Comparison of ENCODE assay signal across 11 mouse cellular contexts in genomic region chr12:86793830-86794229, GRCm38 (mm10). TPM values are rescaled to one million over a fixed set of nuclear protein-coding genes. Genes with fewer than 3 reads are reported as not detected.
DNase-seq lines count a peak whose midpoint lies in the region; ATAC-seq lines count a peak whose summit lies in the region.
"Had no signal": no experiment of that assay in that cellular context is flagged by ENCODE, and none has a peak within 500 bp of the region (broad histone marks: within the 10 kb centered on the region; RNA-seq: fewer than 3 reads in every experiment).

No protein-coding gene starts in this region.

- ATAC-seq in forebrain, embryonic 14.5 days: no peak
- peak; percentile 77 for ATAC-seq in kidney, embryonic 16.5 days (ENCODE audit: low FRiP score, low TSS enrichment)

- no peak overlapping the region for H3K9ac ChIP-seq in forebrain, embryonic 14.5 days (ENCODE audit: low read length)
- no peak overlapping the region for H3K9ac ChIP-seq in kidney, embryonic 16.5 days (replicated peaks; ENCODE audit: low read length)
- H3K9ac ChIP-seq: liver, embryonic 13.5 days had no signal

- H3K27ac ChIP-seq in forebrain, embryonic 10.5 days: peak overlapping the region; percentile 51; the same call in 1 of the 2 replicates
- H3K27ac ChIP-seq in forebrain, embryonic 14.5 days (ENCODE audit: low read depth, low read length): no peak overlapping the region
- H3K27ac ChIP-seq in kidney, embryonic 16.5 days (ENCODE audit: low read length): peak overlapping the region; percentile 76
- H3K27ac ChIP-seq: liver, embryonic 13.5 days had no signal

- H3K36me3 ChIP-seq in forebrain, embryonic 10.5 days (replicated peaks): no peaks in the 10 kb centered on the region
- no peaks in the 10 kb centered on the region for H3K36me3 ChIP-seq in forebrain, embryonic 14.5 days (ENCODE audit: control insufficient read depth, insufficient read depth, low read length)
- H3K36me3 ChIP-seq in kidney, embryonic 16.5 days (ENCODE audit: insufficient read depth, low read length): no peaks in the 10 kb centered on the region
- H3K36me3 ChIP-seq: liver, embryonic 13.5 days had no signal

- no peaks in the 10 kb centered on the region for H3K9me3 ChIP-seq in forebrain, embryonic 10.5 days
- no peaks in the 10 kb centered on the region for H3K9me3 ChIP-seq in forebrain, embryonic 14.5 days (replicated peaks; ENCODE audit: control insufficient read depth, low read length)
- no peaks in the 10 kb centered on the region for H3K9me3 ChIP-seq in kidney, embryonic 16.5 days (ENCODE audit: low read length)
- H3K9me3 ChIP-seq: liver, embryonic 13.5 days had no signal

- no peak overlapping the region for H3K4me3 ChIP-seq in forebrain, embryonic 10.5 days
- no peak overlapping the region for H3K4me3 ChIP-seq in forebrain, embryonic 14.5 days (ENCODE audit: low read depth, low read length)
- H3K4me3 ChIP-seq in kidney, embryonic 16.5 days (ENCODE audit: low read length): no peak overlapping the region
- H3K4me3 ChIP-seq: liver, embryonic 13.5 days had no signal

- DNase-seq in forebrain, embryonic 10.5 days (ENCODE audit: extremely low spot score, low spot score): no peak
- no peak for DNase-seq in forebrain, embryonic 14.5 days (ENCODE audit: low spot score)
- DNase-seq in R1 (ENCODE audit: low read depth, low spot score): peak; percentile 75
- DNase-seq in heart, adult 9 months (ENCODE audit: low spot score in 2 of 2): peak; percentile 92
- DNase-seq in testis, postnatal 10 days (ENCODE audit: low spot score): peak; percentile 65
- DNase-seq in thymus, postnatal 4 days: no peak
- no peak for DNase-seq in frontal cortex, postnatal 25 days (ENCODE audit: low spot score in 2 of 2)
- DNase-seq: liver, embryonic 13.5 days had no signal

- peaks cover 51% of the 10 kb centered on the region for H3K4me1 ChIP-seq in forebrain, embryonic 10.5 days
- H3K4me1 ChIP-seq in forebrain, embryonic 14.5 days (ENCODE audit: control insufficient read depth, insufficient read depth, low read length): peaks cover 12% of the 10 kb centered on the region
- H3K4me1 ChIP-seq in kidney, embryonic 16.5 days (ENCODE audit: insufficient read depth, low read length): peaks cover 31% of the 10 kb centered on the region

- no peak overlapping the region for H3K4me2 ChIP-seq in forebrain, embryonic 14.5 days (ENCODE audit: low read length)
- H3K4me2 ChIP-seq in kidney, embryonic 16.5 days (replicated peaks; ENCODE audit: low read depth, low read length): no peak overlapping the region
- H3K4me2 ChIP-seq: liver, embryonic 13.5 days had no signal

- WGBS in forebrain, embryonic 10.5 days: 74% methylated on average over 3 of the region's 3 CpGs
- 59% methylated on average over 3 of the region's 3 CpGs for WGBS in forebrain, embryonic 14.5 days
- 29% methylated on average over 3 of the region's 3 CpGs for WGBS in kidney, embryonic 16.5 days

- H3K27me3 ChIP-seq in forebrain, embryonic 10.5 days (ENCODE audit: poor library complexity, severe bottlenecking): no peaks in the 10 kb centered on the region
- H3K27me3 ChIP-seq in forebrain, embryonic 14.5 days (replicated peaks; ENCODE audit: control insufficient read depth, insufficient read depth, low read length): no peaks in the 10 kb centered on the region
- no peaks in the 10 kb centered on the region for H3K27me3 ChIP-seq in kidney, embryonic 16.5 days (ENCODE audit: insufficient read depth, low read length)
- H3K27me3 ChIP-seq: CH12.LX; liver, embryonic 13.5 days had no signal

RNA-seq across cellular contexts. Expression of gene Lrrc74a, which starts 59.7 kb away (rescaled TPM):
- polyA plus RNA-seq in forebrain, embryonic 10.5 days (2016; fragmentation: Nextera tagmentation; extraction: Ambion mirVana): not detected in 2 replicates
- polyA plus RNA-seq in forebrain, embryonic 14.5 days (2014; fragmentation: Nextera tagmentation; extraction: Ambion mirVana): not detected in 2 replicates
- not detected in 2 replicates for polyA plus RNA-seq in kidney, embryonic 16.5 days (2015; fragmentation: Nextera tagmentation; extraction: Ambion mirVana)
- polyA plus RNA-seq: embryonic facial prominence, embryonic 11.5 days; liver, embryonic 13.5 days had no signal

Comparison
In these comparisons a context has a peak if more than half of its experiments do, and no peak if none do; other contexts are left out.
1. DNase-seq: peak in R1 (single experiment), heart, adult 9 months (2 of 2) and testis, postnatal 10 days (single experiment); none in forebrain, embryonic 10.5 days (single experiment), forebrain, embryonic 14.5 days (single experiment), thymus, postnatal 4 days (single experiment) and frontal cortex, postnatal 25 days (0 of 2).